ENCODE assay signal across 8 mouse cellular contexts in the genomic region with DNA sequence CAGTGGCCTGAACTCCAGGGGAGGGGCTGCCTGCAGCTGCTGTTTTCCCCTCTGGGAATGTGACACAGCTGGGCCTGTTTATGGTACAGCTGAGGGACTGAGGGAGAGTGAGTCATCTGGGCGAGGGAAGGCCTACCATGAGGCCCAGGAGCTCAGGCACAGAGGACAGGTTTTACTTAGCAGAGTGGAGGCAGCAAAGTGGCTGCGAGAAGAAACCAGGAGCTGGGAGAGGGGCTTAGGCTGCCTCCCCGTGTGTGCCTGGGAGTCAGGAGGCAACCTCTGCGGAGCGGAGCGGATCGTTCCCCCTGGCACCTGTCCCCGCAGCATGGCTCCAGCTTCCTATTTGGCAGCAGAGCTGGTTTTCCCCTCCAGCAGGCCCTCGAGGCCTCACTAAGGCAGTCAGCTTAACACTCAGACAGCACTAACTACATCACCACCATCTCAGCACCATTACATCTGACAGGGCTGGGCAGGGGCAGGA. TPM values are rescaled to one million over a fixed set of nuclear protein-coding genes. Genes with fewer than 3 reads are reported as not detected.
DNase-seq lines count a peak whose midpoint lies in the region; ATAC-seq and TF ChIP-seq lines count a peak whose summit lies in the region.

No protein-coding gene starts in this region.

- no peaks in the 10 kb centered on the region for H3K27me3 ChIP-seq in kidney, embryonic 16.5 days (ENCODE audit: insufficient read depth, low read length)
- no peaks in the 10 kb centered on the region for H3K27me3 ChIP-seq in forebrain, embryonic 16.5 days (replicated peaks; ENCODE audit: control insufficient read depth, insufficient read depth, low read length)
- H3K27me3 ChIP-seq in hindbrain, embryonic 13.5 days = no peaks in the 10 kb centered on the region
- no peaks in the 10 kb centered on the region for H3K27me3 ChIP-seq in midbrain, embryonic 14.5 days (ENCODE audit: control insufficient read depth, insufficient read depth, low read length)

- no peak for TF ChIP-seq POLR2A in brain, embryonic 14.5 days (IDR thresholded peaks at IDR 0.05; ENCODE audit: borderline replicate concordance, extremely low read depth, insufficient read depth, insufficient read length, poor library complexity, severe bottlenecking)

- WGBS in kidney, embryonic 16.5 days = 63% methylated on average over 9 of the region's 9 CpGs
- WGBS in forebrain, embryonic 16.5 days = 54% methylated on average over 9 of the region's 9 CpGs
- 68% methylated on average over 9 of the region's 9 CpGs for WGBS in hindbrain, embryonic 13.5 days
- 58% methylated on average over 9 of the region's 9 CpGs for whole genome bisulfite sequencing in midbrain, embryonic 14.5 days

- no peak overlapping the region for H3K4me2 ChIP-seq in kidney, embryonic 16.5 days (replicated peaks; ENCODE audit: low read depth, low read length)
- no peak overlapping the region for H3K4me2 ChIP-seq in forebrain, embryonic 16.5 days (ENCODE audit: low read length)
- no peak overlapping the region for H3K4me2 ChIP-seq in hindbrain, embryonic 13.5 days
- H3K4me2 ChIP-seq in midbrain, embryonic 14.5 days (ENCODE audit: low read length) = no peak overlapping the region

- no peaks in the 10 kb centered on the region for H3K36me3 ChIP-seq in kidney, embryonic 16.5 days (ENCODE audit: insufficient read depth, low read length)
- no peaks in the 10 kb centered on the region for H3K36me3 ChIP-seq in forebrain, embryonic 16.5 days (ENCODE audit: control insufficient read depth, insufficient read depth)
- H3K36me3 ChIP-seq in hindbrain, embryonic 13.5 days = peaks cover 30% of the 10 kb centered on the region
- H3K36me3 ChIP-seq in midbrain, embryonic 14.5 days (ENCODE audit: control insufficient read depth, insufficient read depth, low read length) = peaks cover 16% of the 10 kb centered on the region

- H3K27ac ChIP-seq in kidney, embryonic 16.5 days (ENCODE audit: low read length) = peak overlapping the region; percentile 64; the same call in 1 of the 2 replicates
- H3K27ac ChIP-seq in forebrain, embryonic 16.5 days (ENCODE audit: low read length) = no peak overlapping the region
- H3K27ac ChIP-seq in hindbrain, embryonic 13.5 days = peak overlapping the region; percentile 40
- H3K27ac ChIP-seq in midbrain, embryonic 14.5 days (replicated peaks; ENCODE audit: low read depth, low read length) = peak overlapping the region; percentile 45; the same call in 1 of the 2 replicates

- H3K9ac ChIP-seq in kidney, embryonic 16.5 days (replicated peaks; ENCODE audit: low read length) = peak overlapping the region; percentile 24
- peak overlapping the region; percentile 32; the same call in 1 of the 2 replicates for H3K9ac ChIP-seq in forebrain, embryonic 16.5 days (replicated peaks; ENCODE audit: low read depth, low read length)
- peak overlapping the region; percentile 53 for H3K9ac ChIP-seq in hindbrain, embryonic 13.5 days
- no peak overlapping the region for H3K9ac ChIP-seq in midbrain, embryonic 14.5 days (replicated peaks; ENCODE audit: low read length)

- DNase-seq in kidney, adult 18-20 months = no peak
- DNase-seq in brain, embryonic 14.5 days (ENCODE audit: low read depth) = peak; percentile 66
- peak; percentile 41 for DNase-seq in midbrain, embryonic 14.5 days
- no peak for DNase-seq in embryo, embryonic 10.5 days (ENCODE audit: low spot score)
- DNase-seq in spleen, postnatal 10 days (ENCODE audit: low spot score in 2 of 2) = no peak

- ATAC-seq in kidney, embryonic 16.5 days (ENCODE audit: low FRiP score, low TSS enrichment) = peak; percentile 65; the same call in 1 of the 2 replicates
- no peak for ATAC-seq in forebrain, embryonic 16.5 days
- no peak for ATAC-seq in hindbrain, embryonic 13.5 days (ENCODE audit: low FRiP score)
- no peak for ATAC-seq in midbrain, embryonic 14.5 days (ENCODE audit: low FRiP score, low TSS enrichment)

- no peak for TF ChIP-seq CTCF in brain, embryonic 14.5 days (IDR thresholded peaks at IDR 0.05; ENCODE audit: borderline replicate concordance, extremely low read depth, insufficient read depth, insufficient read length)

- H3K4me3 ChIP-seq in kidney, embryonic 16.5 days (ENCODE audit: low read length) = no peak overlapping the region
- H3K4me3 ChIP-seq in forebrain, embryonic 16.5 days (replicated peaks; ENCODE audit: low read length) = no peak overlapping the region
- no peak overlapping the region for H3K4me3 ChIP-seq in hindbrain, embryonic 13.5 days
- H3K4me3 ChIP-seq in midbrain, embryonic 14.5 days (replicated peaks; ENCODE audit: low read depth, low read length) = no peak overlapping the region

- H3K9me3 ChIP-seq in kidney, embryonic 16.5 days (ENCODE audit: low read length) = no peaks in the 10 kb centered on the region
- H3K9me3 ChIP-seq in forebrain, embryonic 16.5 days (ENCODE audit: control insufficient read depth, low read length) = no peaks in the 10 kb centered on the region
- no peaks in the 10 kb centered on the region for H3K9me3 ChIP-seq in hindbrain, embryonic 13.5 days
- no peaks in the 10 kb centered on the region for H3K9me3 ChIP-seq in midbrain, embryonic 14.5 days (ENCODE audit: control insufficient read depth, low read length)

- peaks cover 22% of the 10 kb centered on the region for H3K4me1 ChIP-seq in kidney, embryonic 16.5 days (ENCODE audit: insufficient read depth, low read length)
- peaks cover 19% of the 10 kb centered on the region for H3K4me1 ChIP-seq in forebrain, embryonic 16.5 days (replicated peaks; ENCODE audit: control insufficient read depth, insufficient read depth, low read length)
- peaks cover 38% of the 10 kb centered on the region for H3K4me1 ChIP-seq in hindbrain, embryonic 13.5 days (replicated peaks)
- H3K4me1 ChIP-seq in midbrain, embryonic 14.5 days (ENCODE audit: control insufficient read depth, insufficient read depth, low read length) = peaks cover 8% of the 10 kb centered on the region; the same call in 1 of the 2 replicates

RNA-seq across cellular contexts. Expression of gene Slc43a2, which starts 20.5 kb away (rescaled TPM):
- polyA plus RNA-seq in kidney, embryonic 16.5 days (2015; fragmentation: Nextera tagmentation; extraction: Ambion mirVana) = 9.4 and 9.7 TPM in 2 replicates
- polyA plus RNA-seq in brain, embryonic 14.5 days (2012; rRNA removed) = 28.4 and 32.4 TPM in 2 replicates
- polyA plus RNA-seq in forebrain, embryonic 16.5 days (2015; fragmentation: Nextera tagmentation; extraction: Ambion mirVana) = 12.5 and 16.4 TPM in 2 replicates
- polyA plus RNA-seq in hindbrain, embryonic 13.5 days (2015; fragmentation: Nextera tagmentation; extraction: Ambion mirVana) = 19.7 and 21.0 TPM in 2 replicates
- polyA plus RNA-seq in midbrain, embryonic 14.5 days (2014; fragmentation: Nextera tagmentation; extraction: Ambion mirVana) = 15.7 and 18.3 TPM in 2 replicates

RNA-seq across cellular contexts. Expression of gene Pitpna, which starts 35.9 kb away (rescaled TPM):
- 70.4 and 72.1 TPM in 2 replicates for polyA plus RNA-seq in kidney, embryonic 16.5 days (2015; fragmentation: Nextera tagmentation; extraction: Ambion mirVana)
- 109 and 130 TPM in 2 replicates for polyA plus RNA-seq in brain, embryonic 14.5 days (2012; rRNA removed)
- polyA plus RNA-seq in forebrain, embryonic 16.5 days (2015; fragmentation: Nextera tagmentation; extraction: Ambion mirVana) = 86.1 and 90.2 TPM in 2 replicates
- 94.8 and 101 TPM in 2 replicates for polyA plus RNA-seq in hindbrain, embryonic 13.5 days (2015; fragmentation: Nextera tagmentation; extraction: Ambion mirVana)
- 115 and 120 TPM in 2 replicates for polyA plus RNA-seq in midbrain, embryonic 14.5 days (2014; fragmentation: Nextera tagmentation; extraction: Ambion mirVana)

RNA-seq across cellular contexts. Expression of gene Scarf1, which starts 38.7 kb away (rescaled TPM):
- polyA plus RNA-seq in kidney, embryonic 16.5 days (2015; fragmentation: Nextera tagmentation; extraction: Ambion mirVana) = 19.2 and 19.5 TPM in 2 replicates
- polyA plus RNA-seq in brain, embryonic 14.5 days (2012; rRNA removed) = 5.3 and 5.9 TPM in 2 replicates
- polyA plus RNA-seq in forebrain, embryonic 16.5 days (2015; fragmentation: Nextera tagmentation; extraction: Ambion mirVana) = 3.6 and 4.2 TPM in 2 replicates
- polyA plus RNA-seq in hindbrain, embryonic 13.5 days (2015; fragmentation: Nextera tagmentation; extraction: Ambion mirVana) = 4.6 and 4.8 TPM in 2 replicates
- 2.0 and 3.6 TPM in 2 replicates for polyA plus RNA-seq in midbrain, embryonic 14.5 days (2014; fragmentation: Nextera tagmentation; extraction: Ambion mirVana)

RNA-seq across cellular contexts. Expression of gene Rilp, which starts 42.1 kb away (rescaled TPM):
- polyA plus RNA-seq in kidney, embryonic 16.5 days (2015; fragmentation: Nextera tagmentation; extraction: Ambion mirVana) = 1.7 and 2.0 TPM in 2 replicates
- 1.0 and 1.5 TPM in 2 replicates for polyA plus RNA-seq in brain, embryonic 14.5 days (2012; rRNA removed)
- polyA plus RNA-seq in forebrain, embryonic 16.5 days (2015; fragmentation: Nextera tagmentation; extraction: Ambion mirVana) = 1.2 and 1.3 TPM in 2 replicates
- 1.4 and 1.5 TPM in 2 replicates for polyA plus RNA-seq in hindbrain, embryonic 13.5 days (2015; fragmentation: Nextera tagmentation; extraction: Ambion mirVana)
- 1.0 and 1.6 TPM in 2 replicates for polyA plus RNA-seq in midbrain, embryonic 14.5 days (2014; fragmentation: Nextera tagmentation; extraction: Ambion mirVana)

Comparison
In these comparisons a context has a peak if more than half of its experiments do, and no peak if none do; other contexts are left out.
1. DNase-seq: peak in brain, embryonic 14.5 days (single experiment) and midbrain, embryonic 14.5 days (single experiment); none in kidney, adult 18-20 months (single experiment), embryo, embryonic 10.5 days (single experiment) and spleen, postnatal 10 days (0 of 2).